Mouse (Mus musculus): Measurements from ENCODE around the gene Itih3. TPM values are rescaled to one million over a fixed set of nuclear protein-coding genes. Genes with fewer than 3 reads are reported as not detected.

Itih3 gene
- polyA plus RNA-seq, 1 experiment from 2014 or later, result 1.4 TPM

- peaks cover 17% of the 10 kb centered on the region for H3K4me1 ChIP-seq (ENCODE audit: insufficient read depth, low read length)
- WGBS, result 79% methylated on average over 8 of the region's 8 CpGs
- H3K36me3 ChIP-seq (ENCODE audit: insufficient read depth, low read length), result peaks cover 8% of the 10 kb centered on the region
- no peaks in the 10 kb centered on the region for H3K9me3 ChIP-seq (ENCODE audit: low read length)
- no peak overlapping the region for H3K4me3 ChIP-seq (ENCODE audit: low read length)
- no peaks in the 10 kb centered on the region for H3K27me3 ChIP-seq (ENCODE audit: insufficient read depth, low read length)
- H3K4me2 ChIP-seq (replicated peaks; ENCODE audit: low read depth, low read length), result no peak overlapping the region
- ATAC-seq (ENCODE audit: low FRiP score, low TSS enrichment), result no peak
- H3K27ac ChIP-seq (ENCODE audit: low read length), result peak overlapping the region; percentile 43
- H3K9ac ChIP-seq (replicated peaks; ENCODE audit: low read length), result no peak overlapping the region
Measured at GRCm38 (mm10) chr14:30869391-30869801, 54.2 kb downstream of the Itih3 start.

DNA sequence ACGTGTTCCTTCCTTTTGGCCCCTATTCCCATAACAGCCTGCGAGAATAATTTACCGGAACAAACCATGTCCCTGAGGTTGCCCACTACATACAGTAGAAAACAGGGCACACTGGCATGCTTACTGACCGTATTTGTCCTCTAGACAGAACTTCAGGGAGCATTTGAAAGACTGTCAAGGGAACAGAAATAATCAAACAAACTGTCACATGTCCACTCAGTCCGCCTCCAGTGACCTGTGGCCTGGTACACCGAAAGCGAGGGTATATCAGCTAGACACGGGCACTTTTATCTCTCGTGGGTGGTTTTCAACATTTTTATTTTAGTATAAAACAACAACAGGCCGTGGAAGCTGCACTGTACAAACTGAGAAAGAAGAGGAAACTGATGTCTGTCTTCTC is 54.7 kb downstream of the Itih3 start:
- Histone ChIP-seq H3K4me3 (ENCODE audit: low read length) (no peak overlapping the region), H3K9ac (replicated peaks; ENCODE audit: low read length) (no peak overlapping the region), H3K36me3 (ENCODE audit: insufficient read depth, low read length) (peaks cover 4% of the 10 kb centered on the region; the same call in 1 of the 2 replicates), H3K4me1 (ENCODE audit: insufficient read depth, low read length) (peaks cover 12% of the 10 kb centered on the region), H3K9me3 (ENCODE audit: low read length) (no peaks in the 10 kb centered on the region), H3K4me2 (replicated peaks; ENCODE audit: low read depth, low read length) (no peak overlapping the region), H3K27me3 (ENCODE audit: insufficient read depth, low read length) (no peaks in the 10 kb centered on the region), H3K27ac (ENCODE audit: low read length) (no peak overlapping the region)
- 83% methylated on average over 10 of the region's 10 CpGs for WGBS
- ATAC-seq (ENCODE audit: low FRiP score, low TSS enrichment), result no peak

DNA sequence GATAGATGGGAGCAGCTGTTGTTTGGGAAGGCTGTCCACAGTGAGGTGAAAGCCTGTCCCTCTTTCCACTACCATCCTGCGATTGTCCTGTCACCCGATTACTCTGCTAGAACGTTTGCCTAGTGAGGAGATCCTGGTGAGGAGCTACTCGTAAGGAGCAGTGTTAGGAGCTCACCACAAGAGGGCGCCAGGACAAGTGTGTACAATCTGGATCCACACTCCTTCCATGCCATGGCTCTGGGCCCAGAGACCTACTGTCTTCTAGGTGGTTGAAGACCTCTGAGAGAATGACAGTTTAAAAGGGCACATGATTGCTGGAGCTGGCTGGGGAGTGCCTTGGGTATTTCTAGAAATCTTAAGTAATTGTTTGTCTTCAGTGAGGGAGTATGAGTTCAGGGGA is 56.5 kb downstream of the Itih3 start:
- ATAC-seq (ENCODE audit: low FRiP score, low TSS enrichment), result peak; percentile 16; the same call in 1 of the 2 replicates
- WGBS, result 26% methylated on average over 5 of the region's 5 CpGs
- no peaks in the 10 kb centered on the region for H3K36me3 ChIP-seq (ENCODE audit: insufficient read depth, low read length)
- no peaks in the 10 kb centered on the region for H3K9me3 ChIP-seq (ENCODE audit: low read length)
- H3K27me3 ChIP-seq (ENCODE audit: insufficient read depth, low read length), result no peaks in the 10 kb centered on the region
- no peak overlapping the region for H3K4me3 ChIP-seq (ENCODE audit: low read length)
- H3K9ac ChIP-seq (replicated peaks; ENCODE audit: low read length), result no peak overlapping the region
- H3K27ac ChIP-seq (ENCODE audit: low read length), result no peak overlapping the region
- peaks cover 10% of the 10 kb centered on the region; the same call in 1 of the 2 replicates for H3K4me1 ChIP-seq (ENCODE audit: insufficient read depth, low read length)
- H3K4me2 ChIP-seq (replicated peaks; ENCODE audit: low read depth, low read length), result no peak overlapping the region

DNA sequence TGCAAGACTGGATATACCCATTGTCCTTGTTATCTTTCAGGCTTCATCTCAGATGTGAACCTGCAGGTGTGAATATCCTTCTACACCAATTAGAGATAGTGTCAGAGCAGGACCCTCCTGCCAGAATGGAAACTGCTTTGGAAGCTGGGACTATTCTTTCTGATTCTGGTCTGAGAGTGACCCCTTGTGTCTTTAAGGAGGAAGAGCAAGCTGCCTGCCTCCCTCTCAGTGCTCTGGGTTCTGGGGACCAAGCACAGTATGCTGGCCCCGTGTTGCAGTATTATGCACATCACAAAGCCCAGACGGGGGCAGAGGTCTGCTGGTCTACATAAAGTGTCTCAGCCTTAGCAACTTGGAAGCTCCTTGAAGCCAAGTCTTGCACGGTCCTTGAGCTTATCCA is 58.2 kb downstream of the Itih3 start:
- 53% methylated on average over 3 of the region's 3 CpGs for WGBS
- no peak overlapping the region for H3K4me2 ChIP-seq (replicated peaks; ENCODE audit: low read depth, low read length)
- H3K27me3 ChIP-seq (ENCODE audit: insufficient read depth, low read length), result no peaks in the 10 kb centered on the region
- H3K9me3 ChIP-seq (ENCODE audit: low read length), result no peaks in the 10 kb centered on the region
- H3K36me3 ChIP-seq (ENCODE audit: insufficient read depth, low read length), result no peaks in the 10 kb centered on the region
- H3K27ac ChIP-seq (ENCODE audit: low read length), result no peak overlapping the region
- H3K4me3 ChIP-seq (ENCODE audit: low read length), result no peak overlapping the region
- ATAC-seq (ENCODE audit: low FRiP score, low TSS enrichment), result 0 out of 2 replicates have a peak, but pooled peaks have one; percentile 9
- no peak overlapping the region for H3K9ac ChIP-seq (replicated peaks; ENCODE audit: low read length)
- H3K4me1 ChIP-seq (ENCODE audit: insufficient read depth, low read length), result peaks cover 20% of the 10 kb centered on the region; the same call in 1 of the 2 replicates

GRCm38 (mm10) chr14:30862368-30862767 is 61.2 kb downstream of the Itih3 start:
- Histone ChIP-seq H3K4me2 (replicated peaks; ENCODE audit: low read depth, low read length) (no peak overlapping the region), H3K9ac (replicated peaks; ENCODE audit: low read length) (no peak overlapping the region), H3K4me1 (ENCODE audit: insufficient read depth, low read length) (0 out of 2 replicates have a peak, but pooled peaks cover 10% of the 10 kb centered on the region), H3K27me3 (ENCODE audit: insufficient read depth, low read length) (no peaks in the 10 kb centered on the region), H3K9me3 (ENCODE audit: low read length) (no peaks in the 10 kb centered on the region), H3K4me3 (ENCODE audit: low read length) (no peak overlapping the region), H3K36me3 (ENCODE audit: insufficient read depth, low read length) (peaks cover 3% of the 10 kb centered on the region; the same call in 1 of the 2 replicates), H3K27ac (ENCODE audit: low read length) (no peak overlapping the region)
- 89% methylated on average over 9 of the region's 9 CpGs for WGBS
- ATAC-seq (ENCODE audit: low FRiP score, low TSS enrichment), result no peak

DNA sequence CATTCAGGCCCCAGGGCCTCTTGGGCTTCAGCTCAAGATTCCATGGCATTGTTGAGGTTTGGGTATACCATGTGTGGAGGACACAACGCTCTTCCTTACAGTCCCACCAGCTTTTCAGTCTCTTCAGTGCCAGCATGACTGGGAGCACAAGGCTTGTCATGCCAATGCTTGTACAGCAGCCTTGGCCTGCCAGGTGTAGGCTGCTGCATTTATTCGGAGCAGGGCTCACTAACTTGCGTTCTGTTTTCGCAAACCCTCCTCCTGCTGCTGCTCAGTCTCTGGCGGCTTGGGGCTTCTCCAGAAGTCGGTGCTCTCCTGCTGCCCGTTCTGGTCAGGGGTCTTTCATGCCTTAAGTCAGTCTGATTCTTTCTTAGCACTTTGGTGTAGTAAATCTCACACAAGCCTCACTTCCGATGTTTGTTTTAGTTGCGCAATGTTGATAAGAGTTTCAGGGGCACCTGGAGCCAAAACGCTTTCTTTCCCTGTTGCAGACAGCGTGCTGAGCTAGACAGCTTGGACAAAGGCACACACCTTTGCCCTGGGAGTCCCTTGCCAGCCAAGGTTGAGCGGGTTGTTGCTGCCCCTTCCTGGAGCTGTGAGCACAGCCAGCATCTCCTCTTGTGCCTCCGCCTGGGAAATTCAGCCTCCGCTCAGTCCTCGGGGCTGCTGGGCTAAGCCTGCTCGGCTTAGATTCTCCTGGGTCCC is 62.0 kb downstream of the Itih3 start:
- H3K9ac ChIP-seq (replicated peaks; ENCODE audit: low read length), result no peak overlapping the region
- no peaks in the 10 kb centered on the region for H3K9me3 ChIP-seq (ENCODE audit: low read length)
- no peaks in the 10 kb centered on the region for H3K27me3 ChIP-seq (ENCODE audit: insufficient read depth, low read length)
- H3K36me3 ChIP-seq (ENCODE audit: insufficient read depth, low read length), result peaks cover 3% of the 10 kb centered on the region; the same call in 1 of the 2 replicates
- no peak overlapping the region for H3K4me2 ChIP-seq (replicated peaks; ENCODE audit: low read depth, low read length)
- H3K4me3 ChIP-seq (ENCODE audit: low read length), result no peak overlapping the region
- H3K4me1 ChIP-seq (ENCODE audit: insufficient read depth, low read length), result 0 out of 2 replicates have a peak, but pooled peaks cover 10% of the 10 kb centered on the region
- no peak overlapping the region for H3K27ac ChIP-seq (ENCODE audit: low read length)
- WGBS, result 46% methylated on average over 16 of the region's 16 CpGs
- ATAC-seq (ENCODE audit: low FRiP score, low TSS enrichment), result 0 out of 2 replicates have a peak, but pooled peaks have one; percentile 23

Other genes with a start within 250 kb of the Itih3 start
- gene Sfmbt1, start 208.9 kb downstream of the Itih3 start, polyA plus RNA-seq (2015; fragmentation: Nextera tagmentation; extraction: Ambion mirVana), result 13.6 and 14.5 TPM in 2 replicates
- gene Tmem110, start 98.2 kb downstream of the Itih3 start, polyA plus RNA-seq (2015; fragmentation: Nextera tagmentation; extraction: Ambion mirVana), result 25.1 and 25.7 TPM in 2 replicates
- 4.5 and 5.3 TPM in 2 replicates for gene Mustn1, start 44.6 kb downstream of the Itih3 start, polyA plus RNA-seq (2015; fragmentation: Nextera tagmentation; extraction: Ambion mirVana)
- 0.27 and 0.59 TPM in 2 replicates for gene Itih4, start 37.3 kb downstream of the Itih3 start, polyA plus RNA-seq (2015; fragmentation: Nextera tagmentation; extraction: Ambion mirVana)
- gene Itih1, start 19.5 kb upstream of the Itih3 start, polyA plus RNA-seq (2015; fragmentation: Nextera tagmentation; extraction: Ambion mirVana), result 0.45 and 0.51 TPM in 2 replicates
- gene Nek4, start 27.6 kb upstream of the Itih3 start, polyA plus RNA-seq (2015; fragmentation: Nextera tagmentation; extraction: Ambion mirVana), result 15.0 and 18.9 TPM in 2 replicates
- 68.8 and 72.7 TPM in 2 replicates for gene Glt8d1, start 77.6 kb upstream of the Itih3 start, polyA plus RNA-seq (2015; fragmentation: Nextera tagmentation; extraction: Ambion mirVana)
- 372 and 375 TPM in 2 replicates for gene Spcs1, start 77.9 kb upstream of the Itih3 start, polyA plus RNA-seq (2015; fragmentation: Nextera tagmentation; extraction: Ambion mirVana)
- 126 and 128 TPM in 2 replicates for gene Pbrm1, start 95.4 kb upstream of the Itih3 start, polyA plus RNA-seq (2015; fragmentation: Nextera tagmentation; extraction: Ambion mirVana)
- gene Gnl3, start 95.4 kb upstream of the Itih3 start, polyA plus RNA-seq (2015; fragmentation: Nextera tagmentation; extraction: Ambion mirVana), result 107 and 116 TPM in 2 replicates
- gene Smim4, start 205.2 kb upstream of the Itih3 start, polyA plus RNA-seq (2015; fragmentation: Nextera tagmentation; extraction: Ambion mirVana), result 105 and 109 TPM in 2 replicates
- gene Nt5dc2, start 207.3 kb upstream of the Itih3 start, polyA plus RNA-seq (2015; fragmentation: Nextera tagmentation; extraction: Ambion mirVana), result 350 and 354 TPM in 2 replicates
- gene Stab1, start 244.9 kb upstream of the Itih3 start, polyA plus RNA-seq (2015; fragmentation: Nextera tagmentation; extraction: Ambion mirVana), result 35.2 and 39.8 TPM in 2 replicates